ENCODE assay signal across 24 mouse cellular contexts in genomic region chr5:23893156-23893863, GRCm38 (mm10). TPM values are rescaled to one million over a fixed set of nuclear protein-coding genes. Genes with fewer than 3 reads are reported as not detected.
DNase-seq lines count a peak whose midpoint lies in the region; ATAC-seq and TF ChIP-seq lines count a peak whose summit lies in the region.
"Had no signal": no experiment of that assay in that cellular context is flagged by ENCODE, and none has a peak within 500 bp of the region (broad histone marks: within the 10 kb centered on the region; RNA-seq: fewer than 3 reads in every experiment).

No protein-coding gene starts in this region.

- H3K4me3 ChIP-seq in liver, embryonic 13.5 days (replicated peaks): no peak overlapping the region
- peak overlapping the region; percentile 45 to 89 for H3K4me3 ChIP-seq in MEL (ENCODE audit: control insufficient read depth in 1 of 2, insufficient read depth in 1 of 2, low read depth in 2 of 2, low read length in 2 of 2)
- H3K4me3 ChIP-seq in heart, embryonic 11.5 days (ENCODE audit: low read depth, low read length): no peak overlapping the region
- H3K4me3 ChIP-seq: embryonic facial prominence, embryonic 10.5 days; forebrain, embryonic 10.5 days; heart, embryonic 12.5 days; hindbrain, embryonic 10.5 days; lung, embryonic 15.5 days; midbrain, embryonic 13.5 days had no signal

- 0 out of 2 replicates have a peak, but pooled peaks have one; percentile 25 for ATAC-seq in liver, embryonic 13.5 days (ENCODE audit: low read depth)
- ATAC-seq in heart, embryonic 11.5 days (replicated peaks; ENCODE audit: insufficient number of reproducible peaks, low FRiP score, low TSS enrichment): no peak
- no peak for ATAC-seq in megakaryocyte progenitor cell, adult 5-6 weeks (replicated peaks; ENCODE audit: poor library complexity)
- ATAC-seq: forebrain, embryonic 16.5 days; hindbrain, postnatal 0 days; intestine, embryonic 16.5 days; midbrain, embryonic 13.5 days; Patski had no signal

- TF ChIP-seq RAD21 in MEL (IDR thresholded peaks at IDR 0.05; ENCODE audit: low read depth, low read length): no peak

- no peaks in the 10 kb centered on the region for H3K79me2 ChIP-seq in MEL (ENCODE audit: control insufficient read depth, insufficient read depth, low read length, poor library complexity)

- H3K27ac ChIP-seq in liver, embryonic 13.5 days: no peak overlapping the region
- H3K27ac ChIP-seq in MEL (ENCODE audit: control insufficient read depth, low read depth, low read length): no peak overlapping the region
- H3K27ac ChIP-seq in heart, embryonic 11.5 days (ENCODE audit: low read depth, low read length): no peak overlapping the region
- H3K27ac ChIP-seq: embryonic facial prominence, embryonic 10.5 days; forebrain, embryonic 10.5 days; hindbrain, embryonic 10.5 days; hindbrain, postnatal 0 days; liver, embryonic 14.5 days; lung, embryonic 15.5 days; midbrain, embryonic 13.5 days had no signal

- no peak for TF ChIP-seq EP300 in MEL (IDR thresholded peaks at IDR 0.05; ENCODE audit: low read depth in 1 of 2, low read length in 2 of 2)

- TF ChIP-seq CTCF in MEL (IDR thresholded peaks at IDR 0.05 in 2 of 3, conservative IDR thresholded peaks at IDR 0.05 in 1 of 3; ENCODE audit: control insufficient read depth in 1 of 3, insufficient read depth in 1 of 3, low read depth in 2 of 3, low read length in 3 of 3, poor library complexity in 1 of 3, severe bottlenecking in 1 of 3): no peak

- TF ChIP-seq POLR2A in MEL (IDR thresholded peaks at IDR 0.05; ENCODE audit: control insufficient read depth in 1 of 2, insufficient read depth in 1 of 2, low read depth in 1 of 2, low read length in 2 of 2, poor library complexity in 1 of 2): no peak

- no peaks in the 10 kb centered on the region for H3K36me3 ChIP-seq in liver, embryonic 13.5 days
- H3K36me3 ChIP-seq in MEL (ENCODE audit: control insufficient read depth in 1 of 2, insufficient read depth in 2 of 2, low read length in 2 of 2): peaks cover 0 to 6% of the 10 kb centered on the region in 2 experiments; a peak in 1 of 4 replicates
- H3K36me3 ChIP-seq in heart, embryonic 11.5 days (ENCODE audit: control insufficient read depth, insufficient read depth, low read length): no peaks in the 10 kb centered on the region
- H3K36me3 ChIP-seq: embryonic facial prominence, embryonic 10.5 days; forebrain, embryonic 10.5 days; heart, embryonic 12.5 days; hindbrain, embryonic 10.5 days; lung, embryonic 15.5 days; midbrain, embryonic 13.5 days had no signal

- H3K9ac ChIP-seq in liver, embryonic 13.5 days: no peak overlapping the region
- H3K9ac ChIP-seq in MEL (ENCODE audit: control insufficient read depth, low read depth, low read length, poor library complexity, severe bottlenecking): peak overlapping the region; percentile 34
- H3K9ac ChIP-seq in heart, embryonic 11.5 days (ENCODE audit: low read depth, low read length): no peak overlapping the region
- H3K9ac ChIP-seq: heart, embryonic 12.5 days; liver, embryonic 14.5 days; lung, embryonic 15.5 days; midbrain, embryonic 13.5 days had no signal

- DNase-seq in liver, embryonic 13.5 days: no peak
- DNase-seq in liver (no peak), MEL (ENCODE audit: low read depth, low spot score) (peak; percentile 51)
- peak; percentile 70 to 78 for DNase-seq in cerebellum, postnatal 14 days
- no peak for DNase-seq in adrenal gland, adult 18-20 months (ENCODE audit: low spot score in 2 of 2)
- DNase-seq: adrenal gland, adult 2 months; gastrocnemius, postnatal 10 days; heart, adult 11 months; heart, postnatal 10 days; kidney, adult 9 months; kidney, postnatal 14 days had no signal

- H3K27me3 ChIP-seq in liver, embryonic 13.5 days: peaks cover 5% of the 10 kb centered on the region
- H3K27me3 ChIP-seq in MEL (ENCODE audit: control insufficient read depth in 1 of 2, insufficient read depth in 2 of 2, low read length in 2 of 2): no peaks in the 10 kb centered on the region
- no peaks in the 10 kb centered on the region for H3K27me3 ChIP-seq in heart, embryonic 11.5 days (ENCODE audit: control insufficient read depth, insufficient read depth, low read length)
- H3K27me3 ChIP-seq: lung, embryonic 15.5 days; midbrain, embryonic 13.5 days; Patski had no signal

- H3K4me1 ChIP-seq in liver, embryonic 13.5 days (replicated peaks): peaks cover 25% of the 10 kb centered on the region
- H3K4me1 ChIP-seq in MEL (ENCODE audit: control insufficient read depth in 1 of 2, insufficient read depth in 2 of 2, low read length in 2 of 2): peaks cover 7 to 14% of the 10 kb centered on the region in 2 experiments
- no peaks in the 10 kb centered on the region for H3K4me1 ChIP-seq in heart, embryonic 11.5 days (ENCODE audit: control insufficient read depth, insufficient read depth, low read length)
- H3K4me1 ChIP-seq: embryonic facial prominence, embryonic 10.5 days; forebrain, embryonic 10.5 days; hindbrain, embryonic 10.5 days; lung, embryonic 15.5 days; midbrain, embryonic 13.5 days had no signal

- WGBS in liver, embryonic 13.5 days (ENCODE audit: insufficient replicate concordance): 64% methylated on average over 5 of the region's 5 CpGs
- WGBS in heart, embryonic 11.5 days (ENCODE audit: insufficient replicate concordance): 84% methylated on average over 5 of the region's 5 CpGs

- no peak overlapping the region for H3K4me2 ChIP-seq in liver, embryonic 13.5 days
- no peak overlapping the region for H3K4me2 ChIP-seq in heart, embryonic 11.5 days
- H3K4me2 ChIP-seq: heart, embryonic 12.5 days; lung, embryonic 15.5 days; midbrain, embryonic 13.5 days had no signal

- no peaks in the 10 kb centered on the region for H3K9me3 ChIP-seq in liver, embryonic 13.5 days (replicated peaks)
- H3K9me3 ChIP-seq in MEL (replicated peaks; ENCODE audit: insufficient read depth, low read length): no peaks in the 10 kb centered on the region
- no peaks in the 10 kb centered on the region for H3K9me3 ChIP-seq in heart, embryonic 11.5 days (replicated peaks; ENCODE audit: control insufficient read depth, low read length)
- H3K9me3 ChIP-seq: embryonic facial prominence, embryonic 10.5 days; forebrain, embryonic 10.5 days; heart, embryonic 12.5 days; hindbrain, embryonic 10.5 days; lung, embryonic 15.5 days; midbrain, embryonic 13.5 days had no signal

TF ChIP-seq in MEL, 35 proteins besides CTCF, POLR2A, EP300 and RAD21:
- no peak for TF ChIP-seq MAX (IDR thresholded peaks at IDR 0.05; ENCODE audit: low read length)
- 0 out of 2 replicates have a peak, but pooled peaks have one; percentile 16 for TF ChIP-seq GATA1 (IDR thresholded peaks at IDR 0.05; ENCODE audit: low read depth, low read length)
- no peak for TF ChIP-seq ELF1 (IDR thresholded peaks at IDR 0.05; ENCODE audit: low read depth, low read length)
- TF ChIP-seq TCF12 (IDR thresholded peaks at IDR 0.05; ENCODE audit: low read depth, low read length): no peak
- no peak for TF ChIP-seq BHLHE40 (IDR thresholded peaks at IDR 0.05; ENCODE audit: borderline replicate concordance, low read depth, low read length)
- no peak for TF ChIP-seq ZNF384 (IDR thresholded peaks at IDR 0.05; ENCODE audit: low read depth, low read length)

RNA-seq across cellular contexts. Expression of gene Tomm7, which starts 49.3 kb away (rescaled TPM):
- polyA plus RNA-seq in liver, embryonic 13.5 days (2015; fragmentation: Nextera tagmentation; extraction: Ambion mirVana): 93.8 and 94.0 TPM in 2 replicates
- 239 and 264 TPM in 2 replicates for total RNA-seq in MEL (2012; rRNA removed)
- polyA plus RNA-seq in MEL (2012; ENCODE audit: insufficient read depth in 1 of 2, insufficient read length in 2 of 2, low read depth in 1 of 2, low replicate concordance in 2 of 2, missing spikeins in 1 of 2): 100 to 1,000 TPM in 1 of 2 experiments, not detected in 1; 194 TPM
- polyA plus RNA-seq in heart, embryonic 11.5 days (2014; fragmentation: Nextera tagmentation; extraction: Ambion mirVana): 96.8 and 98.6 TPM in 2 replicates
- 81.3 and 98.8 TPM in 2 replicates for total RNA-seq in megakaryocyte progenitor cell, adult 5-6 weeks (2015)
- 288 and 310 TPM in 2 replicates for total RNA-seq in megakaryocyte progenitor cell, adult 5-6 weeks (2017)
- total RNA-seq in adrenal gland, adult 18-20 months (2021): 100 to 1,000 TPM; 119 to 133 TPM

Comparison
In these comparisons a context has a peak if more than half of its experiments do, and no peak if none do; other contexts are left out.
1. DNase-seq: peak in MEL (single experiment) and cerebellum, postnatal 14 days (2 of 2); none in liver, embryonic 13.5 days (single experiment), liver (single experiment) and adrenal gland, adult 18-20 months (0 of 2).
2. H3K4me3 ChIP-seq: peak in MEL (2 of 2); none in liver, embryonic 13.5 days (single experiment) and heart, embryonic 11.5 days (single experiment).